Mouse (Mus musculus) liver, adult 2 months (tissue): ENCODE measurements around the gene Ppp1r36. TPM values are rescaled to one million over a fixed set of nuclear protein-coding genes. Genes with fewer than 3 reads are reported as not detected.

ENCODE experiments used
- DNase-seq: peaks from one replicate; pipeline ENCODE4 v3.0.0-alpha.2; 2011; ENCODE audit warnings: low read depth, low spot score; ENCODE audit errors: extremely low read depth
- H3K27ac ChIP-seq: fragments of 200-500 bp; replicated peaks from 2 replicates; pipeline ENCODE4 v1.5.1; 2012; ENCODE audit warnings: low read depth, mild to moderate bottlenecking, control low read depth, inconsistent platforms, low read length; ENCODE audit not compliant: insufficient read depth
- H3K27me3 ChIP-seq: fragments of 200-500 bp; 2 replicates; pipeline ENCODE4 v1.6.1; 2012; ENCODE audit warnings: mild to moderate bottlenecking, moderate library complexity, low read length, inconsistent platforms; ENCODE audit not compliant: control insufficient read depth, insufficient read depth
- H3K36me3 ChIP-seq: fragments of 200-500 bp; 2 replicates; pipeline ENCODE4 v1.6.1; 2012; ENCODE audit warnings: low read length, inconsistent platforms; ENCODE audit not compliant: control insufficient read depth, insufficient read depth
- H3K4me1 ChIP-seq: fragments of 200-500 bp; 2 replicates; pipeline ENCODE4 v1.6.1; 2011; ENCODE audit warnings: low read length; ENCODE audit not compliant: control insufficient read depth, insufficient read depth
- H3K4me3 ChIP-seq: fragments of 200-500 bp; 2 replicates; pipeline ENCODE4 v1.5.1; 2011; ENCODE audit warnings: low read depth, mild to moderate bottlenecking, control low read depth, low read length, moderate library complexity; ENCODE audit not compliant: insufficient read depth
- H3K79me2 ChIP-seq: fragments of 200-500 bp; 2 replicates; pipeline ENCODE4 v1.6.1; 2012; ENCODE audit warnings: inconsistent platforms, mild to moderate bottlenecking, low read length, moderate library complexity; ENCODE audit not compliant: control insufficient read depth, insufficient read depth
- H3K9ac ChIP-seq: fragments of 200-500 bp; 2 replicates; pipeline ENCODE4 v1.6.1; 2012; ENCODE audit warnings: low read depth, mild to moderate bottlenecking, control low read depth, inconsistent platforms, low read length
- CTCF ChIP-seq: fragments of 200-500 bp; IDR thresholded peaks from 2 replicates; pipeline ENCODE4 v1.5.1; 2011; ENCODE audit warnings: low read depth, low read length, control low read depth
- POLR2A ChIP-seq: fragments of 200-500 bp; IDR thresholded peaks from 2 replicates; pipeline ENCODE4 v1.6.1; 2011; ENCODE audit warnings: low read length, control low read depth; ENCODE audit not compliant: insufficient read depth; ENCODE audit errors: extremely low read depth
- WGBS: fragments of 180-500 bp; shearing (Covaris S2); methylation state at CpG from one replicate; pipeline ENCODE4 v1.1.7; 2018; 5-methylcytosine and 5-hydroxymethylcytosine counted together
- polyA plus RNA-seq: library from polyadenylated mRNA; depleted of rRNA; stranded (reverse); fragments of >200 nt; gene quantifications from 2 replicates; pipeline ENCODE4 v1.2.3, GENCODE M21; 2012
- total RNA-seq: library from RNA; depleted of rRNA; stranded (reverse); fragments of >200 nt; gene quantifications from 2 replicates; pipeline ENCODE4 v1.2.3, GENCODE M21; 2014

The Ppp1r36 gene
- total and polyA plus RNA-seq, 2 experiments: under 0.01 TPM; not detected in 1

- WGBS: 95% methylated on average over 8 of the region's 8 CpGs
- TF ChIP-seq CTCF: no peak
- no peak for TF ChIP-seq POLR2A
- Histone ChIP-seq H3K4me3 (no peak overlapping the region), H3K9ac (no peak overlapping the region), H3K36me3 (peaks cover 19% of the 10 kb centered on the region), H3K27ac (no peak overlapping the region), H3K79me2 (peaks cover 19% of the 10 kb centered on the region), H3K27me3 (no peaks in the 10 kb centered on the region), H3K4me1 (no peaks in the 10 kb centered on the region)
- DNase-seq: no peak
These were observed 32.0 kb upstream of the Ppp1r36 start for GRCm38 (mm10) chr12:76385342-76385741.

GRCm38 (mm10) chr12:76388794-76389193 lies 28.5 kb upstream of the Ppp1r36 start:
- Histone ChIP-seq H3K27ac (no peak overlapping the region), H3K27me3 (no peaks in the 10 kb centered on the region), H3K4me1 (no peaks in the 10 kb centered on the region), H3K9ac (no peak overlapping the region), H3K79me2 (peaks cover 8% of the 10 kb centered on the region; the same call in 1 of the 2 replicates), H3K36me3 (peaks cover 19% of the 10 kb centered on the region), H3K4me3 (no peak overlapping the region)
- DNase-seq: no peak
- no peak for TF ChIP-seq CTCF
- TF ChIP-seq POLR2A: no peak
- 85% methylated on average over 11 of the region's 11 CpGs for WGBS

GRCm38 (mm10) chr12:76391595-76392271 lies 25.6 kb upstream of the Ppp1r36 start:
- no peak overlapping the region for H3K4me3 ChIP-seq
- H3K36me3 ChIP-seq: peaks cover 5% of the 10 kb centered on the region
- no peaks in the 10 kb centered on the region for H3K4me1 ChIP-seq
- H3K27me3 ChIP-seq: no peaks in the 10 kb centered on the region
- 74% methylated on average over 3 of the region's 3 CpGs for WGBS
- no peak for DNase-seq
- no peak overlapping the region for H3K9ac ChIP-seq
- H3K27ac ChIP-seq: no peak overlapping the region
- no peaks in the 10 kb centered on the region; the same call in 1 of the 2 replicates for H3K79me2 ChIP-seq
- TF ChIP-seq POLR2A: no peak
- TF ChIP-seq CTCF: no peak

- Histone ChIP-seq H3K27me3 (no peaks in the 10 kb centered on the region), H3K79me2 (no peaks in the 10 kb centered on the region), H3K4me1 (no peaks in the 10 kb centered on the region), H3K36me3 (no peaks in the 10 kb centered on the region; the same call in 1 of the 2 replicates), H3K9ac (no peak overlapping the region), H3K27ac (no peak overlapping the region), H3K4me3 (no peak overlapping the region)
- no peak for DNase-seq
- no peak for TF ChIP-seq CTCF
- no peak for TF ChIP-seq POLR2A
- 82% methylated on average over 5 of the region's 5 CpGs for WGBS
These were observed 24.4 kb upstream of the Ppp1r36 start for GRCm38 (mm10) chr12:76392979-76393378.

GRCm38 (mm10) chr12:76397281-76397680 lies 20.1 kb upstream of the Ppp1r36 start:
- TF ChIP-seq POLR2A (no peak), CTCF (no peak)
- H3K4me1 ChIP-seq: no peaks in the 10 kb centered on the region

GRCm38 (mm10) chr12:76401674-76402073 lies 15.7 kb upstream of the Ppp1r36 start:
- Histone ChIP-seq H3K79me2 (no peaks in the 10 kb centered on the region), H3K36me3 (no peaks in the 10 kb centered on the region), H3K27me3 (no peaks in the 10 kb centered on the region), H3K9ac (no peak overlapping the region), H3K27ac (no peak overlapping the region), H3K4me1 (peaks cover 16% of the 10 kb centered on the region; the same call in 1 of the 2 replicates), H3K4me3 (no peak overlapping the region)
- no peak for DNase-seq
- TF ChIP-seq CTCF (peak; percentile 37; the same call in 1 of the 2 replicates), POLR2A (no peak)
- WGBS: 65% methylated on average over 3 of the region's 3 CpGs

More at GRCm38 (mm10) chr12:76397281-76397680, 20.1 kb upstream of the Ppp1r36 start:
- H3K27me3 ChIP-seq: no peaks in the 10 kb centered on the region
- 94% methylated on average over 5 of the region's 5 CpGs for WGBS
- no peaks in the 10 kb centered on the region; the same call in 1 of the 2 replicates for H3K36me3 ChIP-seq
- no peak overlapping the region for H3K27ac ChIP-seq
- no peak overlapping the region for H3K9ac ChIP-seq
- DNase-seq: no peak
- no peak overlapping the region for H3K4me3 ChIP-seq
- H3K79me2 ChIP-seq: no peaks in the 10 kb centered on the region
